ENCODE assay signal across 8 mouse cellular contexts in the genomic region with DNA sequence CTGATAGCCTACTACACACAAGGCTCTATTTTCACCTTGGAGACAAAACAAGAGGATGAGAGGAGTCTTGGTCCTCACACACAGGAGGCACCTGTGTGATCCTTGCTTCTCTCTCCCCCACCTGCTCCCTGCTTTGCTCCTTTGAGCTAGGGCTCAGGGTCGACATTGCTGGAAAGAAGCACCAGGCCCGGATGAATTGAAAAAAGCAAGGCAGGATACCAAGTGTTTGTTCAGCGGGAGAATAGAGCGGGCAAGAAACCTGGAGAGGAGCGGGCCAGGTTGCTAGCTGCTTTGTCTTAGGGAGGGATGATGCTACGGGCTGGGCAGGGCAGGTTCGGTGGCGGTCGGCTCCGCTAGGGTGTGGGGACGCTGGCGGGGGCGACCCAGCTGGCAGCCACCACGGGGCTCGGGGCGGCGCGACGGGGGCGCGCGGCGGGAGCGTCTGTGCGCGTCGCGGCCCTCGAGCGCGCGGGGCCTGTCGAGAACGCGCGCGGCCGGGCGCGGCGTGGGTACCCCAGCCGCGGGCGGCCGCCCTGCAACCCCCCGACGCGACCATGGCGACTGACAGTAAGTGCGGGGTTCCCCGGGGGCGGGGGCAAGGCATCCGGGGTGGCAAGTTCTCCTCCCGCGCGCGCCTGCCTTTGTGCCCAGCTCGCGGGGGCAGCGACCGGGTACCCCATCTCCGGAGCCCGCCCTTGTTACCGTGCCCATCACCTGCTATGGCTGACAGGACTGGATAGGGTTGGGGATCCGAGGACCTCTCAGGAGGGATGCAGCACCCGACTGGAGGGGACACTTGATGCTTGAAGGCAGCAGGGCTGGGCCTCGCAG. TPM values are rescaled to one million over a fixed set of nuclear protein-coding genes. Genes with fewer than 3 reads are reported as not detected.
DNase-seq lines count a peak whose midpoint lies in the region; ATAC-seq and TF ChIP-seq lines count a peak whose summit lies in the region.

A gene (plus strand): TSS at position 365 of the 831 bp plus-strand sequence.

- DNase-seq in heart, embryonic 10.5 days (ENCODE audit: low spot score) = no peak
- no peak for DNase-seq in heart, adult 18-20 months
- peak; percentile 82 for DNase-seq in forebrain, postnatal 0 days
- peak; percentile 66 to 75 for DNase-seq in left cerebral cortex, adult 2 months (ENCODE audit: extremely low spot score in 1 of 2, low spot score in 2 of 2)
- DNase-seq in neural tube, embryonic 11.5 days (ENCODE audit: low spot score) = peak; percentile 44
- DNase-seq in spleen, adult 12 weeks (ENCODE audit: low spot score) = no peak

- 2% methylated on average over 63 of the region's 67 CpGs for WGBS in heart, embryonic 10.5 days
- 2% methylated on average over 50 of the region's 67 CpGs for WGBS in forebrain, postnatal 0 days
- 3% methylated on average over 44 of the region's 67 CpGs for whole genome bisulfite sequencing in neural tube, embryonic 11.5 days

- H3K27ac ChIP-seq in heart, embryonic 10.5 days = peak within 1 kb of the TSS; percentile 69
- H3K27ac ChIP-seq in bone marrow macrophage, adult 2 months (ENCODE audit: insufficient read depth, low read depth, low read length) = no peak within 1 kb of the TSS
- H3K27ac ChIP-seq in forebrain, postnatal 0 days (ENCODE audit: low read depth, low read length) = peak within 1 kb of the TSS; percentile 88
- H3K27ac ChIP-seq in left cerebral cortex, adult 2 months = peak within 1 kb of the TSS; percentile 96
- H3K27ac ChIP-seq in neural tube, embryonic 11.5 days (ENCODE audit: low read depth, low read length) = no peak within 1 kb of the TSS

- TF ChIP-seq CTCF in bone marrow macrophage, adult 2 months (IDR thresholded peaks at IDR 0.05; ENCODE audit: low read depth, low read length) = no peak
- TF ChIP-seq CTCF in forebrain, postnatal 0 days (IDR thresholded peaks at IDR 0.05; ENCODE audit: low read depth) = peak; percentile 1; the same call in 1 of the 2 replicates
- TF ChIP-seq CTCF in left cerebral cortex, adult 2 months (IDR thresholded peaks at IDR 0.05) = no peak

- H3K9ac ChIP-seq in forebrain, postnatal 0 days = peak within 1 kb of the TSS; percentile 87
- peak within 1 kb of the TSS; percentile 67 for H3K9ac ChIP-seq in neural tube, embryonic 11.5 days (ENCODE audit: low read length)

- peak within 1 kb of the TSS; percentile 73 for H3K4me2 ChIP-seq in forebrain, postnatal 0 days (ENCODE audit: low read depth)
- H3K4me2 ChIP-seq in neural tube, embryonic 11.5 days (ENCODE audit: low read depth) = peak within 1 kb of the TSS; percentile 87

- peaks cover 6% of the 10 kb centered on the region for H3K4me1 ChIP-seq in heart, embryonic 10.5 days
- no peaks in the 10 kb centered on the region for H3K4me1 ChIP-seq in bone marrow macrophage, adult 2 months (ENCODE audit: control insufficient read depth, insufficient read depth, low read length)
- peaks cover 12% of the 10 kb centered on the region for H3K4me1 ChIP-seq in forebrain, postnatal 0 days (ENCODE audit: insufficient read depth)
- H3K4me1 ChIP-seq in neural tube, embryonic 11.5 days (ENCODE audit: control insufficient read depth, insufficient read depth, low read length) = no peaks in the 10 kb centered on the region

- peak within 1 kb of the TSS; percentile 67 for H3K4me3 ChIP-seq in heart, embryonic 10.5 days
- peak within 1 kb of the TSS; percentile 38 for H3K4me3 ChIP-seq in bone marrow macrophage, adult 2 months (ENCODE audit: insufficient read depth, low read length)
- H3K4me3 ChIP-seq in forebrain, postnatal 0 days (ENCODE audit: low read depth, low read length) = peak within 1 kb of the TSS; percentile 64
- H3K4me3 ChIP-seq in left cerebral cortex, adult 2 months = peak within 1 kb of the TSS; percentile 59
- H3K4me3 ChIP-seq in neural tube, embryonic 11.5 days (ENCODE audit: low read depth, low read length) = peak within 1 kb of the TSS; percentile 63

- ATAC-seq in forebrain, postnatal 0 days = peak; percentile 87
- peak; percentile 60 for ATAC-seq in neural tube, embryonic 11.5 days (ENCODE audit: insufficient read depth, low FRiP score, low TSS enrichment)
- ATAC-seq in CD4-positive, CD25-positive, alpha-beta regulatory T cell, adult 4 months = no peak

- H3K9me3 ChIP-seq in heart, embryonic 10.5 days = no peaks in the 10 kb centered on the region
- no peaks in the 10 kb centered on the region for H3K9me3 ChIP-seq in forebrain, postnatal 0 days (ENCODE audit: low read length)
- H3K9me3 ChIP-seq in neural tube, embryonic 11.5 days (ENCODE audit: control insufficient read depth, low read length) = no peaks in the 10 kb centered on the region

- H3K27me3 ChIP-seq in heart, embryonic 10.5 days (ENCODE audit: insufficient read depth, poor library complexity, severe bottlenecking) = peaks cover 56% of the 10 kb centered on the region
- H3K27me3 ChIP-seq in forebrain, postnatal 0 days (ENCODE audit: insufficient read depth, low read length) = no peaks in the 10 kb centered on the region
- H3K27me3 ChIP-seq in neural tube, embryonic 11.5 days (ENCODE audit: control insufficient read depth, insufficient read depth, low read length) = peaks cover 15% of the 10 kb centered on the region

- no peaks in the 10 kb centered on the region for H3K36me3 ChIP-seq in heart, embryonic 10.5 days
- no peaks in the 10 kb centered on the region for H3K36me3 ChIP-seq in forebrain, postnatal 0 days (ENCODE audit: insufficient read depth)
- no peaks in the 10 kb centered on the region for H3K36me3 ChIP-seq in neural tube, embryonic 11.5 days (ENCODE audit: control insufficient read depth, insufficient read depth, low read length)

- intact Hi-C loops in left cerebral cortex, adult 2 months (cut with DNase I) = no loop called here

- no peak for TF ChIP-seq POLR2A in bone marrow macrophage, adult 2 months (IDR thresholded peaks at IDR 0.05; ENCODE audit: borderline replicate concordance, low read depth, low read length)

RNA-seq across cellular contexts. Expression of the gene that starts here (rescaled TPM):
- 0.32 and 0.33 TPM in 2 replicates for polyA plus RNA-seq in heart, embryonic 10.5 days (2016; fragmentation: Nextera tagmentation; extraction: Ambion mirVana)
- not detected for total RNA-seq in heart, adult 18-20 months (2021)
- polyA plus RNA-seq in bone marrow macrophage, adult 2 months (2012; ENCODE audit: insufficient read depth, insufficient read length, missing spikeins) = not detected in 2 replicates
- 114 TPM in 2 replicates for total RNA-seq in forebrain, postnatal 0 days (2014; rRNA removed)
- polyA plus RNA-seq in forebrain, postnatal 0 days (2015; fragmentation: Nextera tagmentation; extraction: Ambion mirVana) = 95.2 and 102 TPM in 2 replicates
- total RNA-seq in left cerebral cortex, adult 2 months (2021) = 10 to 100 TPM; 78.1 to 82.7 TPM
- polyA plus RNA-seq in neural tube, embryonic 11.5 days (2014; fragmentation: Nextera tagmentation; extraction: Ambion mirVana) = 6.7 and 9.3 TPM in 2 replicates
- polyA plus RNA-seq in CD4-positive, CD25-positive, alpha-beta regulatory T cell, adult 4 months (2017; shearing (Covaris generic)) = not detected

Comparison
In these comparisons a context has a peak if more than half of its experiments do, and no peak if none do; other contexts are left out.
1. RNA of the gene that starts here (total RNA-seq): 114 TPM in forebrain, postnatal 0 days and 78.1 to 82.7 TPM in left cerebral cortex, adult 2 months; not detected in heart, adult 18-20 months; every median in the first group is over 10 times any median in the second.
2. DNase-seq: peak in forebrain, postnatal 0 days (single experiment), left cerebral cortex, adult 2 months (2 of 2) and neural tube, embryonic 11.5 days (single experiment); none in heart, embryonic 10.5 days (single experiment), heart, adult 18-20 months (0 of 2) and spleen, adult 12 weeks (single experiment).
3. H3K27ac ChIP-seq: peak in heart, embryonic 10.5 days (single experiment), forebrain, postnatal 0 days (single experiment) and left cerebral cortex, adult 2 months (single experiment); none in bone marrow macrophage, adult 2 months (single experiment) and neural tube, embryonic 11.5 days (single experiment).
4. Peak in every context shown above with its lines, with median percentiles within 50 percentile points of each other: H3K4me3 ChIP-seq.